8 mouse cellular contexts compared by ENCODE assay signal in the genomic region with DNA sequence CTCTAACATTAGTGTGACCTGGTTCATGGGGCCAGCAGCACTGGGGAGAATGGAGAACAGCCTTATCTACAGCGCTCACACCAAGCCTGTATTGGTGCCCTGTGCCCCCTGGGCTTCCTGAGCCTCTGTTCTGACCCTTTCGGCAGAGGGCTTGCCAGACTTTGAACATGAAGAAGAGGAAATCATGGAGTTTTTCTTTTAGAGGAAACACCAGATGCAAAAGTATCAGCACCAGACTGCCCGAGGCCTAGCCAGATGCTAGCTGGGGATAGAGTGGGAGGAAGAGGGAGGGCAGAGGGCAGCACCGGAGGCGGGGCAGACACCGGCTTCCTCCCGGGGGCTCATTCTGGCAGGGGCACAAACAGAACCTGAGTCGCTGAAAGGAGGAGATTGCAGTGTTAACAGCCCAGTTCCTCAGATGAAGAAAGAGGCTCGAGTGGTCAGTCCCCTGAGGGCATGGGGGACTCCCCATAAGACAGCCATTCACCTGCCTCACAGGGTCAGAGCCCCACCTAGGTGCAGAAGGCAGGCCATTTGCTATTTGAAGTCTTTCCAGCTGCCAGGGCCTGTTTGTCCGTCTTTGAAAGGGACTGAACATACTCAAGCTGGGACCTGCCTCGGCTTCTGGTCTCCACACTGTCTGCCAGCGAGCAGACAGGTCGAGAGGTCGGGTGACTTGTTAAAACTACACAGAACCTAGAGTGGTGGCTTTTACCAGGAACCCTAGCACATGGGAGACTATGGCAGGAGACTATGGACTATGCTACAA. TPM values are rescaled to one million over a fixed set of nuclear protein-coding genes. Genes with fewer than 3 reads are reported as not detected.
DNase-seq lines count a peak whose midpoint lies in the region; ATAC-seq and TF ChIP-seq lines count a peak whose summit lies in the region.

No protein-coding gene starts in this region.

- H3K9ac ChIP-seq in forebrain, postnatal 0 days = no peak overlapping the region
- no peak overlapping the region for H3K9ac ChIP-seq in kidney, embryonic 15.5 days
- H3K9ac ChIP-seq in stomach, embryonic 14.5 days (replicated peaks; ENCODE audit: low read depth, low read length) = no peak overlapping the region
- H3K9ac ChIP-seq in forebrain, embryonic 11.5 days (ENCODE audit: low read length) = no peak overlapping the region

- no peak for DNase-seq in forebrain, embryonic 10.5 days (ENCODE audit: extremely low spot score, low spot score)
- DNase-seq in forebrain, postnatal 0 days = no peak
- peak; percentile 46 for DNase-seq in thymus, postnatal 14 days
- no peak for DNase-seq in thymus, postnatal 0 days (ENCODE audit: low spot score)
- DNase-seq in forebrain, embryonic 11.5 days (ENCODE audit: low spot score) = no peak
- DNase-seq in gastrocnemius, postnatal 4 days (ENCODE audit: low spot score in 2 of 2) = no peak

- peak overlapping the region; percentile 14 for H3K4me3 ChIP-seq in forebrain, embryonic 10.5 days
- H3K4me3 ChIP-seq in forebrain, postnatal 0 days (ENCODE audit: low read depth, low read length) = no peak overlapping the region
- no peak overlapping the region for H3K4me3 ChIP-seq in kidney, embryonic 15.5 days (replicated peaks)
- H3K4me3 ChIP-seq in stomach, embryonic 14.5 days (ENCODE audit: low read depth, low read length) = no peak overlapping the region
- H3K4me3 ChIP-seq in forebrain, embryonic 11.5 days (ENCODE audit: low read depth, low read length) = no peak overlapping the region

- H3K9me3 ChIP-seq in forebrain, embryonic 10.5 days = no peaks in the 10 kb centered on the region
- no peaks in the 10 kb centered on the region for H3K9me3 ChIP-seq in forebrain, postnatal 0 days (ENCODE audit: low read length)
- H3K9me3 ChIP-seq in kidney, embryonic 15.5 days (replicated peaks) = no peaks in the 10 kb centered on the region
- H3K9me3 ChIP-seq in stomach, embryonic 14.5 days (ENCODE audit: control insufficient read depth, low read depth, low read length) = no peaks in the 10 kb centered on the region
- no peaks in the 10 kb centered on the region for H3K9me3 ChIP-seq in forebrain, embryonic 11.5 days (ENCODE audit: control insufficient read depth, low read length)

- TF ChIP-seq CTCF in forebrain, postnatal 0 days (IDR thresholded peaks at IDR 0.05; ENCODE audit: low read depth) = no peak

- H3K4me1 ChIP-seq in forebrain, embryonic 10.5 days = peaks cover 21% of the 10 kb centered on the region
- no peaks in the 10 kb centered on the region for H3K4me1 ChIP-seq in forebrain, postnatal 0 days (ENCODE audit: insufficient read depth)
- H3K4me1 ChIP-seq in kidney, embryonic 15.5 days = peaks cover 45% of the 10 kb centered on the region
- 0 out of 2 replicates have a peak, but pooled peaks cover 7% of the 10 kb centered on the region for H3K4me1 ChIP-seq in stomach, embryonic 14.5 days (ENCODE audit: control insufficient read depth, insufficient read depth, low read length)
- H3K4me1 ChIP-seq in forebrain, embryonic 11.5 days (replicated peaks; ENCODE audit: control insufficient read depth, insufficient read depth, low read length) = no peaks in the 10 kb centered on the region

- no peaks in the 10 kb centered on the region for H3K27me3 ChIP-seq in forebrain, embryonic 10.5 days (ENCODE audit: poor library complexity, severe bottlenecking)
- no peaks in the 10 kb centered on the region for H3K27me3 ChIP-seq in forebrain, postnatal 0 days (ENCODE audit: insufficient read depth, low read length)
- no peaks in the 10 kb centered on the region for H3K27me3 ChIP-seq in kidney, embryonic 15.5 days
- H3K27me3 ChIP-seq in stomach, embryonic 14.5 days (ENCODE audit: control insufficient read depth, insufficient read depth, low read length) = no peaks in the 10 kb centered on the region
- no peaks in the 10 kb centered on the region for H3K27me3 ChIP-seq in forebrain, embryonic 11.5 days (ENCODE audit: control insufficient read depth, insufficient read depth, low read length)

- H3K4me2 ChIP-seq in forebrain, postnatal 0 days (ENCODE audit: low read depth) = no peak overlapping the region
- 0 out of 2 replicates have a peak overlapping the region, but pooled peaks have one; percentile 1 for H3K4me2 ChIP-seq in kidney, embryonic 15.5 days
- no peak overlapping the region; the same call in 1 of the 2 replicates for H3K4me2 ChIP-seq in stomach, embryonic 14.5 days (replicated peaks; ENCODE audit: low read depth, low read length)
- no peak overlapping the region for H3K4me2 ChIP-seq in forebrain, embryonic 11.5 days (ENCODE audit: low read depth, low read length, severe bottlenecking)

- 54% methylated on average over 14 of the region's 14 CpGs for WGBS in forebrain, embryonic 10.5 days
- WGBS in forebrain, postnatal 0 days = 62% methylated on average over 14 of the region's 14 CpGs
- WGBS in kidney, embryonic 15.5 days = 15% methylated on average over 14 of the region's 14 CpGs
- 31% methylated on average over 14 of the region's 14 CpGs for WGBS in stomach, embryonic 14.5 days
- 60% methylated on average over 14 of the region's 14 CpGs for WGBS in forebrain, embryonic 11.5 days

- ATAC-seq in forebrain, postnatal 0 days = no peak
- peak; percentile 41; the same call in 1 of the 2 replicates for ATAC-seq in kidney, embryonic 15.5 days (replicated peaks; ENCODE audit: low FRiP score)
- ATAC-seq in stomach, embryonic 14.5 days (ENCODE audit: insufficient number of reproducible peaks, insufficient read depth, low FRiP score, low read depth) = peak; percentile 24; the same call in 1 of the 2 replicates
- ATAC-seq in forebrain, embryonic 11.5 days (replicated peaks; ENCODE audit: low FRiP score) = no peak

- H3K36me3 ChIP-seq in forebrain, embryonic 10.5 days (replicated peaks) = peaks cover 76% of the 10 kb centered on the region
- peaks cover 70% of the 10 kb centered on the region for H3K36me3 ChIP-seq in forebrain, postnatal 0 days (ENCODE audit: insufficient read depth)
- H3K36me3 ChIP-seq in kidney, embryonic 15.5 days = peaks cover 66% of the 10 kb centered on the region
- H3K36me3 ChIP-seq in stomach, embryonic 14.5 days (ENCODE audit: control insufficient read depth, insufficient read depth, low read length) = peaks cover 22% of the 10 kb centered on the region
- H3K36me3 ChIP-seq in forebrain, embryonic 11.5 days (ENCODE audit: control insufficient read depth, insufficient read depth, low read length) = no peaks in the 10 kb centered on the region; the same call in 1 of the 2 replicates

- H3K27ac ChIP-seq in forebrain, embryonic 10.5 days = peak overlapping the region; percentile 66; the same call in 1 of the 2 replicates
- H3K27ac ChIP-seq in forebrain, postnatal 0 days (ENCODE audit: low read depth, low read length) = no peak overlapping the region
- peak overlapping the region; percentile 81 for H3K27ac ChIP-seq in kidney, embryonic 15.5 days
- peak overlapping the region; percentile 36; the same call in 1 of the 2 replicates for H3K27ac ChIP-seq in stomach, embryonic 14.5 days (ENCODE audit: low read length)
- H3K27ac ChIP-seq in forebrain, embryonic 11.5 days (ENCODE audit: low read depth, low read length) = no peak overlapping the region

RNA-seq across cellular contexts. Expression of a gene that starts 8.5 kb away (rescaled TPM):
- 12.6 and 14.5 TPM in 2 replicates for polyA plus RNA-seq in forebrain, embryonic 10.5 days (2016; fragmentation: Nextera tagmentation; extraction: Ambion mirVana)
- 43.0 and 55.8 TPM in 2 replicates for total RNA-seq in forebrain, postnatal 0 days (2014; rRNA removed)
- 6.7 and 9.7 TPM in 2 replicates for polyA plus RNA-seq in forebrain, postnatal 0 days (2015; fragmentation: Nextera tagmentation; extraction: Ambion mirVana)
- polyA plus RNA-seq in thymus, postnatal 0 days (2015; fragmentation: Nextera tagmentation; extraction: Ambion mirVana) = 49.6 and 57.3 TPM in 2 replicates
- polyA plus RNA-seq in kidney, embryonic 15.5 days (2015; fragmentation: Nextera tagmentation; extraction: Ambion mirVana) = 18.7 and 21.9 TPM in 2 replicates
- polyA plus RNA-seq in stomach, embryonic 14.5 days (2014; fragmentation: Nextera tagmentation; extraction: Ambion mirVana) = 10.0 TPM in 2 replicates
- polyA plus RNA-seq in forebrain, embryonic 11.5 days (2014; fragmentation: Nextera tagmentation; extraction: Ambion mirVana) = 11.8 and 13.7 TPM in 2 replicates
- 10 to 100 TPM; 18.4 to 21.4 TPM for total RNA-seq in gastrocnemius, postnatal 4 days (2021)

RNA-seq across cellular contexts. Expression of a gene that starts 14.1 kb away (rescaled TPM):
- polyA plus RNA-seq in forebrain, embryonic 10.5 days (2016; fragmentation: Nextera tagmentation; extraction: Ambion mirVana) = 201 TPM in 2 replicates
- total RNA-seq in forebrain, postnatal 0 days (2014; rRNA removed) = 70.0 and 113 TPM in 2 replicates
- polyA plus RNA-seq in forebrain, postnatal 0 days (2015; fragmentation: Nextera tagmentation; extraction: Ambion mirVana) = 89.7 and 102 TPM in 2 replicates
- 104 and 126 TPM in 2 replicates for polyA plus RNA-seq in thymus, postnatal 0 days (2015; fragmentation: Nextera tagmentation; extraction: Ambion mirVana)
- 155 and 165 TPM in 2 replicates for polyA plus RNA-seq in kidney, embryonic 15.5 days (2015; fragmentation: Nextera tagmentation; extraction: Ambion mirVana)
- polyA plus RNA-seq in stomach, embryonic 14.5 days (2014; fragmentation: Nextera tagmentation; extraction: Ambion mirVana) = 126 and 139 TPM in 2 replicates
- polyA plus RNA-seq in forebrain, embryonic 11.5 days (2014; fragmentation: Nextera tagmentation; extraction: Ambion mirVana) = 275 and 283 TPM in 2 replicates
- 100 to 1,000 TPM; 150 to 183 TPM for total RNA-seq in gastrocnemius, postnatal 4 days (2021)

RNA-seq across cellular contexts. Expression of a gene that starts 14.6 kb away (rescaled TPM):
- 115 and 130 TPM in 2 replicates for polyA plus RNA-seq in forebrain, embryonic 10.5 days (2016; fragmentation: Nextera tagmentation; extraction: Ambion mirVana)
- total RNA-seq in forebrain, postnatal 0 days (2014; rRNA removed) = 60.5 and 64.3 TPM in 2 replicates
- polyA plus RNA-seq in forebrain, postnatal 0 days (2015; fragmentation: Nextera tagmentation; extraction: Ambion mirVana) = 58.3 and 60.9 TPM in 2 replicates
- polyA plus RNA-seq in thymus, postnatal 0 days (2015; fragmentation: Nextera tagmentation; extraction: Ambion mirVana) = 54.0 and 54.2 TPM in 2 replicates
- polyA plus RNA-seq in kidney, embryonic 15.5 days (2015; fragmentation: Nextera tagmentation; extraction: Ambion mirVana) = 82.1 and 91.8 TPM in 2 replicates
- polyA plus RNA-seq in stomach, embryonic 14.5 days (2014; fragmentation: Nextera tagmentation; extraction: Ambion mirVana) = 40.0 and 41.3 TPM in 2 replicates
- polyA plus RNA-seq in forebrain, embryonic 11.5 days (2014; fragmentation: Nextera tagmentation; extraction: Ambion mirVana) = 83.5 and 97.8 TPM in 2 replicates
- 10 to 100 TPM; 23.6 to 24.5 TPM for total RNA-seq in gastrocnemius, postnatal 4 days (2021)

RNA-seq across cellular contexts. Expression of a gene that starts 34.8 kb away (rescaled TPM):
- polyA plus RNA-seq in forebrain, embryonic 10.5 days (2016; fragmentation: Nextera tagmentation; extraction: Ambion mirVana) = 0.83 and 2.0 TPM in 2 replicates
- total RNA-seq in forebrain, postnatal 0 days (2014; rRNA removed) = 6.2 and 8.8 TPM in 2 replicates
- polyA plus RNA-seq in forebrain, postnatal 0 days (2015; fragmentation: Nextera tagmentation; extraction: Ambion mirVana) = 4.7 and 7.6 TPM in 2 replicates
- polyA plus RNA-seq in thymus, postnatal 0 days (2015; fragmentation: Nextera tagmentation; extraction: Ambion mirVana) = 4.2 and 6.3 TPM in 2 replicates
- polyA plus RNA-seq in kidney, embryonic 15.5 days (2015; fragmentation: Nextera tagmentation; extraction: Ambion mirVana) = 28.2 and 30.4 TPM in 2 replicates
- polyA plus RNA-seq in stomach, embryonic 14.5 days (2014; fragmentation: Nextera tagmentation; extraction: Ambion mirVana) = 9.3 and 10.1 TPM in 2 replicates
- 1.2 TPM in 2 replicates for polyA plus RNA-seq in forebrain, embryonic 11.5 days (2014; fragmentation: Nextera tagmentation; extraction: Ambion mirVana)
- 1,000 to 10,000 TPM; 2,079 to 2,155 TPM for total RNA-seq in gastrocnemius, postnatal 4 days (2021)

RNA-seq across cellular contexts. Expression of a gene that starts 43.1 kb away (rescaled TPM):
- 0.23 and 0.24 TPM in 2 replicates for polyA plus RNA-seq in forebrain, embryonic 10.5 days (2016; fragmentation: Nextera tagmentation; extraction: Ambion mirVana)
- 3.1 and 4.7 TPM in 2 replicates for total RNA-seq in forebrain, postnatal 0 days (2014; rRNA removed)
- polyA plus RNA-seq in forebrain, postnatal 0 days (2015; fragmentation: Nextera tagmentation; extraction: Ambion mirVana) = 0.11 and 0.23 TPM in 2 replicates
- polyA plus RNA-seq in thymus, postnatal 0 days (2015; fragmentation: Nextera tagmentation; extraction: Ambion mirVana) = 0.37 and 0.52 TPM in 2 replicates
- polyA plus RNA-seq in kidney, embryonic 15.5 days (2015; fragmentation: Nextera tagmentation; extraction: Ambion mirVana) = 0.78 and 1.0 TPM in 2 replicates
- polyA plus RNA-seq in stomach, embryonic 14.5 days (2014; fragmentation: Nextera tagmentation; extraction: Ambion mirVana) = 2.2 and 2.3 TPM in 2 replicates
- 0.55 TPM in 2 replicates for polyA plus RNA-seq in forebrain, embryonic 11.5 days (2014; fragmentation: Nextera tagmentation; extraction: Ambion mirVana)
- 1 to 10 TPM; 6.9 to 7.7 TPM for total RNA-seq in gastrocnemius, postnatal 4 days (2021)

Comparison
In these comparisons a context has a peak if more than half of its experiments do, and no peak if none do; other contexts are left out.
1. H3K27ac ChIP-seq: peak in forebrain, embryonic 10.5 days (single experiment), kidney, embryonic 15.5 days (single experiment) and stomach, embryonic 14.5 days (single experiment); none in forebrain, postnatal 0 days (single experiment) and forebrain, embryonic 11.5 days (single experiment).
2. ATAC-seq: peak in kidney, embryonic 15.5 days (single experiment) and stomach, embryonic 14.5 days (single experiment); none in forebrain, postnatal 0 days (single experiment) and forebrain, embryonic 11.5 days (single experiment).